Mouse (Mus musculus): ENCODE measurements around the gene Zbtb20.

GRCm38 (mm10) chr16:43581551-43581950 is 705.9 kb downstream of the Zbtb20 start:
- no peak for TF ChIP-seq CTCF (IDR thresholded peaks at IDR 0.05; ENCODE audit: low read depth)
- no peak for TF ChIP-seq EP300 (IDR thresholded peaks at IDR 0.05; ENCODE audit: low read depth)

Data from liver, embryonic 14.5 days (tissue).